Mouse (Mus musculus): ENCODE data around the gene Mars. TPM values are rescaled to one million over a fixed set of nuclear protein-coding genes. Genes with fewer than 3 reads are reported as not detected.

The Mars gene
- polyA plus RNA-seq, 1 experiment from 2014 or later, result 50.7 TPM

GRCm38 (mm10) chr10:127330212-127330611, 18.6 kb upstream of the Mars start:
- ATAC-seq, result no peak
- TF ChIP-seq CTCF (IDR thresholded peaks at IDR 0.05; ENCODE audit: low read depth), result no peak
- no peak overlapping the region for H3K4me2 ChIP-seq (replicated peaks; ENCODE audit: low read depth)

GRCm38 (mm10) chr10:127327461-127328145, 16.0 kb upstream of the Mars start:
- Histone ChIP-seq H3K4me1 (replicated peaks; ENCODE audit: control insufficient read depth, insufficient read depth, low read length) (0 out of 2 replicates have a peak, but pooled peaks cover 4% of the 10 kb centered on the region), H3K27me3 (replicated peaks; ENCODE audit: control insufficient read depth, insufficient read depth, low read length) (peaks cover 3% of the 10 kb centered on the region; the same call in 1 of the 2 replicates), H3K9ac (ENCODE audit: low read depth, low read length) (no peak overlapping the region), H3K4me2 (replicated peaks; ENCODE audit: low read depth) (no peak overlapping the region), H3K27ac (ENCODE audit: low read depth, low read length) (no peak overlapping the region), H3K9me3 (ENCODE audit: control insufficient read depth) (no peaks in the 10 kb centered on the region), H3K4me3 (ENCODE audit: low read depth, low read length) (no peak overlapping the region), H3K36me3 (ENCODE audit: control insufficient read depth, insufficient read depth) (peaks cover 5% of the 10 kb centered on the region; the same call in 1 of the 2 replicates)
- WGBS, result 64% methylated on average over 18 of the region's 18 CpGs
- TF ChIP-seq CTCF (IDR thresholded peaks at IDR 0.05; ENCODE audit: low read depth), result no peak
- ATAC-seq, result no peak

More at GRCm38 (mm10) chr10:127330212-127330611, 18.6 kb upstream of the Mars start:
- Histone ChIP-seq H3K27me3 (replicated peaks; ENCODE audit: control insufficient read depth, insufficient read depth, low read length) (peaks cover 3% of the 10 kb centered on the region; the same call in 1 of the 2 replicates), H3K4me1 (replicated peaks; ENCODE audit: control insufficient read depth, insufficient read depth, low read length) (no peaks in the 10 kb centered on the region), H3K9me3 (ENCODE audit: control insufficient read depth) (no peaks in the 10 kb centered on the region), H3K4me3 (ENCODE audit: low read depth, low read length) (no peak overlapping the region), H3K9ac (ENCODE audit: low read depth, low read length) (no peak overlapping the region), H3K36me3 (ENCODE audit: control insufficient read depth, insufficient read depth) (peaks cover 5% of the 10 kb centered on the region; the same call in 1 of the 2 replicates), H3K27ac (ENCODE audit: low read depth, low read length) (no peak overlapping the region)
- WGBS, result 72% methylated on average over 7 of the region's 7 CpGs

GRCm38 (mm10) chr10:127326828-127327227, 15.2 kb upstream of the Mars start:
- no peak overlapping the region for H3K27ac ChIP-seq (ENCODE audit: low read depth, low read length)
- 17% methylated on average over 29 of the region's 29 CpGs for WGBS
- no peak for TF ChIP-seq CTCF (IDR thresholded peaks at IDR 0.05; ENCODE audit: low read depth)
- peak overlapping the region; percentile 94 for H3K4me2 ChIP-seq (replicated peaks; ENCODE audit: low read depth)
- H3K9me3 ChIP-seq (ENCODE audit: control insufficient read depth), result no peaks in the 10 kb centered on the region
- 0 out of 2 replicates have a peak, but pooled peaks cover 4% of the 10 kb centered on the region for H3K4me1 ChIP-seq (replicated peaks; ENCODE audit: control insufficient read depth, insufficient read depth, low read length)
- H3K4me3 ChIP-seq (ENCODE audit: low read depth, low read length), result peak overlapping the region; percentile 52
- 0 out of 2 replicates have a peak, but pooled peaks cover 3% of the 10 kb centered on the region for H3K27me3 ChIP-seq (replicated peaks; ENCODE audit: control insufficient read depth, insufficient read depth, low read length)
- peak overlapping the region; percentile 50 for H3K9ac ChIP-seq (ENCODE audit: low read depth, low read length)
- ATAC-seq, result no peak
- no peaks in the 10 kb centered on the region; the same call in 1 of the 2 replicates for H3K36me3 ChIP-seq (ENCODE audit: control insufficient read depth, insufficient read depth)

GRCm38 (mm10) chr10:127326017-127326801, 14.6 kb upstream of the Mars start:
- 2% methylated on average over 54 of the region's 54 CpGs for WGBS
- no peaks in the 10 kb centered on the region for H3K9me3 ChIP-seq (ENCODE audit: control insufficient read depth)
- H3K9ac ChIP-seq (ENCODE audit: low read depth, low read length), result peak overlapping the region; percentile 50
- 0 out of 2 replicates have a peak, but pooled peaks cover 4% of the 10 kb centered on the region for H3K4me1 ChIP-seq (replicated peaks; ENCODE audit: control insufficient read depth, insufficient read depth, low read length)
- no peaks in the 10 kb centered on the region; the same call in 1 of the 2 replicates for H3K36me3 ChIP-seq (ENCODE audit: control insufficient read depth, insufficient read depth)
- peak overlapping the region; percentile 94 for H3K4me2 ChIP-seq (replicated peaks; ENCODE audit: low read depth)
- ATAC-seq, result peak; percentile 51
- 0 out of 2 replicates have a peak, but pooled peaks cover 3% of the 10 kb centered on the region for H3K27me3 ChIP-seq (replicated peaks; ENCODE audit: control insufficient read depth, insufficient read depth, low read length)
- H3K27ac ChIP-seq (ENCODE audit: low read depth, low read length), result no peak overlapping the region
- H3K4me3 ChIP-seq (ENCODE audit: low read depth, low read length), result peak overlapping the region; percentile 52
- no peak for TF ChIP-seq CTCF (IDR thresholded peaks at IDR 0.05; ENCODE audit: low read depth)

GRCm38 (mm10) chr10:127325454-127326016, 13.9 kb upstream of the Mars start:
- peak overlapping the region; percentile 52 for H3K4me3 ChIP-seq (ENCODE audit: low read depth, low read length)
- TF ChIP-seq CTCF (IDR thresholded peaks at IDR 0.05; ENCODE audit: low read depth), result no peak
- 0 out of 2 replicates have a peak, but pooled peaks have one; percentile 1 for ATAC-seq
- WGBS, result 43% methylated on average over 14 of the region's 14 CpGs
- H3K27ac ChIP-seq (ENCODE audit: low read depth, low read length), result no peak overlapping the region
- no peaks in the 10 kb centered on the region for H3K9me3 ChIP-seq (ENCODE audit: control insufficient read depth)
- H3K27me3 ChIP-seq (replicated peaks; ENCODE audit: control insufficient read depth, insufficient read depth, low read length), result 0 out of 2 replicates have a peak, but pooled peaks cover 3% of the 10 kb centered on the region
- H3K9ac ChIP-seq (ENCODE audit: low read depth, low read length), result no peak overlapping the region
- H3K4me1 ChIP-seq (replicated peaks; ENCODE audit: control insufficient read depth, insufficient read depth, low read length), result 0 out of 2 replicates have a peak, but pooled peaks cover 4% of the 10 kb centered on the region
- H3K4me2 ChIP-seq (replicated peaks; ENCODE audit: low read depth), result peak overlapping the region; percentile 94
- no peaks in the 10 kb centered on the region; the same call in 1 of the 2 replicates for H3K36me3 ChIP-seq (ENCODE audit: control insufficient read depth, insufficient read depth)
